Comparison of ENCODE assay signal across 7 mouse cellular contexts in genomic region chr1:134302568-134303238, GRCm38 (mm10). TPM values are rescaled to one million over a fixed set of nuclear protein-coding genes. Genes with fewer than 3 reads are reported as not detected.
A peak's percentile ranks its signal among the peaks of the same experiment; 100 is the strongest.
DNase-seq lines count a peak whose midpoint lies in the region; ATAC-seq and TF ChIP-seq lines count a peak whose summit lies in the region.

No protein-coding gene starts in this region.

- H3K9me3 ChIP-seq in CH12.LX (replicated peaks; ENCODE audit: low read length), result no peaks in the 10 kb centered on the region
- no peaks in the 10 kb centered on the region for H3K9me3 ChIP-seq in intestine, embryonic 15.5 days
- H3K9me3 ChIP-seq in liver, embryonic 16.5 days (replicated peaks; ENCODE audit: control insufficient read depth, low read length), result no peaks in the 10 kb centered on the region
- no peaks in the 10 kb centered on the region for H3K9me3 ChIP-seq in neural tube, embryonic 14.5 days (ENCODE audit: control insufficient read depth, low read length)

- ATAC-seq in granulocyte monocyte progenitor cell, adult 5-6 weeks (replicated peaks; ENCODE audit: poor library complexity, severe bottlenecking), result peak; percentile 83
- no peak for ATAC-seq in intestine, embryonic 15.5 days
- ATAC-seq in liver, embryonic 16.5 days (ENCODE audit: low read depth), result no peak
- ATAC-seq in neural tube, embryonic 14.5 days (ENCODE audit: low read depth), result no peak

- no peak for TF ChIP-seq CTCF in CH12.LX (conservative IDR thresholded peaks at IDR 0.05 in 1 of 2, IDR thresholded peaks at IDR 0.05 in 1 of 2; ENCODE audit: low read depth in 2 of 2, low read length in 2 of 2)
- no peak for TF ChIP-seq CTCF in bone marrow, adult 2 months (IDR thresholded peaks at IDR 0.05; ENCODE audit: control insufficient read depth, insufficient read depth, low read length)

- peak; percentile 80 for DNase-seq in CH12.LX (ENCODE audit: extremely low read depth)
- DNase-seq in cerebellum, postnatal 25 days, result no peak

- TF ChIP-seq POLR2A in CH12.LX (IDR thresholded peaks at IDR 0.05; ENCODE audit: low read depth, low read length), result no peak
- no peak for TF ChIP-seq POLR2A in bone marrow, adult 2 months (IDR thresholded peaks at IDR 0.05; ENCODE audit: borderline replicate concordance, control insufficient read depth, low read depth, low read length)

- no peak for TF ChIP-seq RAD21 in CH12.LX (IDR thresholded peaks at IDR 0.05; ENCODE audit: low read depth, low read length)

- 5% methylated on average over 8 of the region's 8 CpGs for WGBS in bone marrow, adult 2 months
- 45% methylated on average over 8 of the region's 8 CpGs for WGBS in intestine, embryonic 15.5 days
- WGBS in liver, embryonic 16.5 days (ENCODE audit: insufficient replicate concordance), result 23% methylated on average over 8 of the region's 8 CpGs
- 44% methylated on average over 8 of the region's 8 CpGs for WGBS in neural tube, embryonic 14.5 days

- no peaks in the 10 kb centered on the region for H3K27me3 ChIP-seq in CH12.LX (replicated peaks)
- H3K27me3 ChIP-seq in intestine, embryonic 15.5 days (replicated peaks), result peaks cover 14% of the 10 kb centered on the region; the same call in 1 of the 2 replicates
- peaks cover 24% of the 10 kb centered on the region for H3K27me3 ChIP-seq in liver, embryonic 16.5 days (ENCODE audit: control insufficient read depth, insufficient read depth, low read depth, low read length)
- peaks cover 11% of the 10 kb centered on the region for H3K27me3 ChIP-seq in neural tube, embryonic 14.5 days (ENCODE audit: control insufficient read depth, insufficient read depth, low read length)

- no peak overlapping the region for H3K4me2 ChIP-seq in CH12.LX (ENCODE audit: insufficient read depth, low read depth, poor library complexity, severe bottlenecking)
- H3K4me2 ChIP-seq in intestine, embryonic 15.5 days (replicated peaks), result no peak overlapping the region; the same call in 1 of the 2 replicates
- 0 out of 2 replicates have a peak overlapping the region, but pooled peaks have one; percentile 10 for H3K4me2 ChIP-seq in liver, embryonic 16.5 days (ENCODE audit: low read depth, low read length)
- no peak overlapping the region for H3K4me2 ChIP-seq in neural tube, embryonic 14.5 days (ENCODE audit: low read depth, low read length)

- peak overlapping the region in 1 of 3 experiments; percentile 20 for H3K4me3 ChIP-seq in CH12.LX (replicated peaks in 1 of 3; ENCODE audit: low read depth in 2 of 3, low read length in 2 of 3, poor library complexity in 1 of 3)
- H3K4me3 ChIP-seq in bone marrow, adult 2 months (replicated peaks; ENCODE audit: control insufficient read depth, low read depth, low read length), result peak overlapping the region; percentile 21
- H3K4me3 ChIP-seq in intestine, embryonic 15.5 days (replicated peaks), result no peak overlapping the region
- H3K4me3 ChIP-seq in liver, embryonic 16.5 days (ENCODE audit: low read depth, low read length), result no peak overlapping the region
- no peak overlapping the region for H3K4me3 ChIP-seq in neural tube, embryonic 14.5 days (ENCODE audit: low read depth, low read length)

- dilution Hi-C loops in CH12.LX (cut with MboI; ENCODE audit: extremely low pct_ligation_motif_present, extremely low pct_unique_long_range_greater_than_20kb, low sequenced_read_pairs), result no loop called here

- H3K27ac ChIP-seq in CH12.LX (ENCODE audit: insufficient read depth, low read depth), result no peak overlapping the region
- H3K27ac ChIP-seq in bone marrow, adult 2 months (ENCODE audit: control insufficient read depth, insufficient read depth, low read depth, low read length, poor library complexity), result peak overlapping the region; percentile 85
- H3K27ac ChIP-seq in intestine, embryonic 15.5 days, result peak overlapping the region; percentile 70
- peak overlapping the region; percentile 74 for H3K27ac ChIP-seq in liver, embryonic 16.5 days (ENCODE audit: low read length)
- peak overlapping the region; percentile 5; the same call in 1 of the 2 replicates for H3K27ac ChIP-seq in neural tube, embryonic 14.5 days (ENCODE audit: low read depth, low read length)

- TF ChIP-seq EP300 in CH12.LX (IDR thresholded peaks at IDR 0.05; ENCODE audit: low read length), result peak; percentile 24; the same call in 1 of the 2 replicates

- H3K36me3 ChIP-seq in CH12.LX (replicated peaks in 1 of 2; ENCODE audit: control insufficient read depth in 1 of 2, insufficient read depth in 1 of 2, low read length in 1 of 2), result peaks cover 0 to 13% of the 10 kb centered on the region in 2 experiments
- no peaks in the 10 kb centered on the region for H3K36me3 ChIP-seq in intestine, embryonic 15.5 days
- H3K36me3 ChIP-seq in liver, embryonic 16.5 days (ENCODE audit: control insufficient read depth, insufficient read depth), result no peaks in the 10 kb centered on the region
- H3K36me3 ChIP-seq in neural tube, embryonic 14.5 days (ENCODE audit: control insufficient read depth, insufficient read depth, low read length), result no peaks in the 10 kb centered on the region

- H3K9ac ChIP-seq in CH12.LX (ENCODE audit: insufficient read depth, low read depth), result no peak overlapping the region
- no peak overlapping the region for H3K9ac ChIP-seq in intestine, embryonic 15.5 days
- no peak overlapping the region for H3K9ac ChIP-seq in liver, embryonic 16.5 days (ENCODE audit: low read depth, low read length)
- H3K9ac ChIP-seq in neural tube, embryonic 14.5 days (replicated peaks; ENCODE audit: low read depth, low read length), result no peak overlapping the region

- in situ Hi-C loops in CH12.LX (cut with MboI; ENCODE audit: low pct_ligation_motif_present, low pct_unique_long_range_greater_than_20kb, low sequenced_read_pairs), result loop anchor here (25.0 kb wide), 1 partner anchor 390 kb away; the partner anchor contains the start of genes Optc and Prelp

- H3K79me2 ChIP-seq in CH12.LX (replicated peaks; ENCODE audit: control insufficient read depth, extremely low read depth, insufficient read depth, poor library complexity, severe bottlenecking), result no peaks in the 10 kb centered on the region

- peaks cover 8 to 52% of the 10 kb centered on the region in 2 experiments for H3K4me1 ChIP-seq in CH12.LX (ENCODE audit: control insufficient read depth in 1 of 2, insufficient read depth in 2 of 2)
- H3K4me1 ChIP-seq in bone marrow, adult 2 months (ENCODE audit: control insufficient read depth, insufficient read depth, low read length), result peaks cover 8% of the 10 kb centered on the region
- H3K4me1 ChIP-seq in intestine, embryonic 15.5 days (replicated peaks), result peaks cover 15% of the 10 kb centered on the region
- peaks cover 3% of the 10 kb centered on the region; the same call in 1 of the 2 replicates for H3K4me1 ChIP-seq in liver, embryonic 16.5 days (ENCODE audit: control insufficient read depth, low read depth, low read length)
- H3K4me1 ChIP-seq in neural tube, embryonic 14.5 days (ENCODE audit: control insufficient read depth, insufficient read depth, low read length), result peaks cover 11% of the 10 kb centered on the region; the same call in 1 of the 2 replicates

TF ChIP-seq in CH12.LX, 34 proteins besides CTCF, POLR2A, EP300 and RAD21 (continues in another document):
- TF ChIP-seq IRF4 (IDR thresholded peaks at IDR 0.05; ENCODE audit: low read depth, low read length) (0 out of 2 replicates have a peak, but pooled peaks have one; percentile 28), TBP (conservative IDR thresholded peaks at IDR 0.05; ENCODE audit: low read depth, low read length) (0 out of 2 replicates have a peak, but pooled peaks have one; percentile 58), HCFC1 (IDR thresholded peaks at IDR 0.05; ENCODE audit: low read depth, low read length) (peak; percentile 43), MEF2A (IDR thresholded peaks at IDR 0.05; ENCODE audit: borderline replicate concordance, low read depth, low read length) (peak; percentile 40; the same call in 1 of the 2 replicates), ELF1 (IDR thresholded peaks at IDR 0.05; ENCODE audit: low read depth, low read length) (peak; percentile 76)

RNA-seq across cellular contexts. Expression of gene Myog, which starts 12.9 kb away (rescaled TPM):
- total RNA-seq in CH12.LX (2012; rRNA removed) (not detected in 2 replicates), CH12.LX (2014; rRNA removed) (not detected in 2 replicates)
- not detected in 2 replicates for polyA plus RNA-seq in CH12.LX (2012; ENCODE audit: insufficient read length, low read depth)
- not detected in 2 replicates for polyA plus RNA-seq in bone marrow, adult 2 months (2011; ENCODE audit: insufficient read depth, insufficient read length, low replicate concordance, missing spikeins)
- total RNA-seq in granulocyte monocyte progenitor cell, adult 5-6 weeks (2014; fragmentation: Nextera tagmentation), result not detected in 2 replicates
- total RNA-seq in granulocyte monocyte progenitor cell, adult 5-6 weeks (2017), result not detected in 2 replicates
- 0.54 and 1.1 TPM in 2 replicates for polyA plus RNA-seq in intestine, embryonic 15.5 days (2015; fragmentation: Nextera tagmentation; extraction: Ambion mirVana)
- 2.4 and 4.4 TPM in 2 replicates for polyA plus RNA-seq in liver, embryonic 16.5 days (2015; fragmentation: Nextera tagmentation; extraction: Ambion mirVana)
- polyA plus RNA-seq in neural tube, embryonic 14.5 days (2014; fragmentation: Nextera tagmentation; extraction: Ambion mirVana), result 0.76 and 0.80 TPM in 2 replicates

RNA-seq across cellular contexts. Expression of gene Ppfia4, which starts 30.0 kb away (rescaled TPM):
- total RNA-seq in CH12.LX (2012; rRNA removed) (0.21 and 0.30 TPM in 2 replicates), CH12.LX (2014; rRNA removed) (1.2 and 1.8 TPM in 2 replicates)
- 5.1 and 5.4 TPM in 2 replicates for polyA plus RNA-seq in CH12.LX (2012; ENCODE audit: insufficient read length, low read depth)
- 3.3 and 9.3 TPM in 2 replicates for polyA plus RNA-seq in bone marrow, adult 2 months (2011; ENCODE audit: insufficient read depth, insufficient read length, low replicate concordance, missing spikeins)
- 6.4 and 12.5 TPM in 2 replicates for total RNA-seq in granulocyte monocyte progenitor cell, adult 5-6 weeks (2014; fragmentation: Nextera tagmentation)
- 4.1 and 4.6 TPM in 2 replicates for total RNA-seq in granulocyte monocyte progenitor cell, adult 5-6 weeks (2017)
- polyA plus RNA-seq in intestine, embryonic 15.5 days (2015; fragmentation: Nextera tagmentation; extraction: Ambion mirVana), result 3.9 and 4.4 TPM in 2 replicates
- polyA plus RNA-seq in liver, embryonic 16.5 days (2015; fragmentation: Nextera tagmentation; extraction: Ambion mirVana), result 1.7 and 2.0 TPM in 2 replicates
- 22.4 and 24.2 TPM in 2 replicates for polyA plus RNA-seq in neural tube, embryonic 14.5 days (2014; fragmentation: Nextera tagmentation; extraction: Ambion mirVana)

RNA-seq across cellular contexts. Expression of gene Tmem183a, which starts 59.1 kb away (rescaled TPM):
- total RNA-seq in CH12.LX (2012; rRNA removed) (41.5 and 52.0 TPM in 2 replicates), CH12.LX (2014; rRNA removed) (73.6 and 75.6 TPM in 2 replicates)
- 61.1 and 82.4 TPM in 2 replicates for polyA plus RNA-seq in CH12.LX (2012; ENCODE audit: insufficient read length, low read depth)
- polyA plus RNA-seq in bone marrow, adult 2 months (2011; ENCODE audit: insufficient read depth, insufficient read length, low replicate concordance, missing spikeins), result 33.0 and 45.7 TPM in 2 replicates
- total RNA-seq in granulocyte monocyte progenitor cell, adult 5-6 weeks (2014; fragmentation: Nextera tagmentation), result 31.8 and 34.3 TPM in 2 replicates
- total RNA-seq in granulocyte monocyte progenitor cell, adult 5-6 weeks (2017), result 53.6 and 115 TPM in 2 replicates
- polyA plus RNA-seq in intestine, embryonic 15.5 days (2015; fragmentation: Nextera tagmentation; extraction: Ambion mirVana), result 87.1 and 88.9 TPM in 2 replicates
- polyA plus RNA-seq in liver, embryonic 16.5 days (2015; fragmentation: Nextera tagmentation; extraction: Ambion mirVana), result 48.7 and 51.6 TPM in 2 replicates
- polyA plus RNA-seq in neural tube, embryonic 14.5 days (2014; fragmentation: Nextera tagmentation; extraction: Ambion mirVana), result 120 and 122 TPM in 2 replicates
